Mouse (Mus musculus): Measurements from ENCODE around the gene Gm10491.
"Not testable (repeated sequence)": the region's sequence is repeated elsewhere in the genome, so short reads cannot be mapped to it uniquely, and the experiment has no call there.

Gene Gm10491

DNA sequence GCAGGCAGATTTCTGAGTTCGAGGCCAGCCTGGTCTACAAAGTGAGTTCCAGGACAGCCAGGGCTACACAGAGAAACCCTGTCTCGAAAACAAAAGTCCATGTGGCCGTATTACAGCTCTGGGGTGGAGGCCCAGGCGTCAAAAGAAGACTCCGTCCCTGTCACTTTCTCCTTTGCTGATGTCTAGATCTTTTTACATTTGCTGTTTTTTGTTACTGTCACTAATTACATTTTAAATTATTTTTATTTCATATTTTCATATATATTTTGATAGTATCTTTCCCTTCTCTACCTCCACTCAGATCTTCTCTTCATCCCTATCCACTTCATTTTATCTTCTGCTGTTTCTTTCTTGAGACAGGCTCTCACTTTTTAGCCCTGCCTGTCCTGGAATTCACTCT, at the start of gene Gm10491:
Gene Gm10491 (minus strand): TSS at position 101 of the 400 bp plus-strand sequence.
- no peak for ATAC-seq (ENCODE audit: insufficient number of reproducible peaks, low FRiP score, low TSS enrichment)

DNA sequence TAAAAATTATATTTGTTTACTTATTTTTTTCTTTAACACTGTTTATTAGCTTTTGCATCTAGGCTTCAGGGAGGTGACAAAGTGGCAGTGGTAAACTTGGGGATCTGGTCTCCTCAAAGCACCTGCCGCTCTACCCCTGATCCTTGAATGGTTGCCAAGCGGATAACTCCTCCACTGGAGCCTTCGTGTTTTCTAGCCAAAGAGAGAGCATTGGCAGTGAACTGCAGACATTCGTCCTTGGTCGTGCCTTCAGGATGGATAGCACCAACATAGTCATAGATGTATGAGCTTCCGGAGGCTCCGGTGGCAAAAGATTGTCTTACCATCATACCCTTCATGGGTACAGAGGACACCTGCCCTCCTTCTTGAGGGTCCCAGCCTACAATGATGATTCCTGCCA, 42.5 kb upstream of the Gm10491 start:
- ATAC-seq (ENCODE audit: insufficient number of reproducible peaks, low FRiP score, low TSS enrichment): no peak

DNA sequence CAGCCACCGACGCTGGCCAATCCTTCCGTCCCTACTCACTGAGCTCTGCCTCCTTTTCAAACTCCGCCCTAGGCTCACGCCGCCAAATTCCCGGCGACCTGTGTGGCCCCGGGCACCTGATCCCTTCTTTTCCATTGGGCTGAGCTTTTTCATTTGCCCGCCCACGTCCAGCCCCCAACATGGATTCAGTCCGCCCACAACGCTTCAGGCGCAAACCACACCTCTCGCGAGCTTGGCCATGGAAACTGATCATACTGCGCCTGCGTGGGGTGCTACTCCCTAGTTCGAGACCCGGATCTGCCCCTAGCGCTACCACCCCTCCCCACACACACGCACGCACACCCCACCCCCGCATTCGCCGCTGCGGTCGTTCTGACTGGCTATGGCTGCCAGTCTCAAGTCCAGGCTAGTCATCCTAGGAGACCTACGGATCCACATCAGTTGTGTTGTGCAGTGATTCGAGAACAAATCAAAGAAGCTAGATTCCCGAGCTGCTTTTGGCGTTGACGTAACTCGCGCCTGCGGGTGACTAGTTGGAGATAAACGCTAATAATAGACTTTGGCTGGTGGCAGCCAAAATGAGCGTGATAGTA, 40.4 kb upstream of the Gm10491 start:
- ATAC-seq (ENCODE audit: insufficient number of reproducible peaks, low FRiP score, low TSS enrichment): peak; percentile 97

DNA sequence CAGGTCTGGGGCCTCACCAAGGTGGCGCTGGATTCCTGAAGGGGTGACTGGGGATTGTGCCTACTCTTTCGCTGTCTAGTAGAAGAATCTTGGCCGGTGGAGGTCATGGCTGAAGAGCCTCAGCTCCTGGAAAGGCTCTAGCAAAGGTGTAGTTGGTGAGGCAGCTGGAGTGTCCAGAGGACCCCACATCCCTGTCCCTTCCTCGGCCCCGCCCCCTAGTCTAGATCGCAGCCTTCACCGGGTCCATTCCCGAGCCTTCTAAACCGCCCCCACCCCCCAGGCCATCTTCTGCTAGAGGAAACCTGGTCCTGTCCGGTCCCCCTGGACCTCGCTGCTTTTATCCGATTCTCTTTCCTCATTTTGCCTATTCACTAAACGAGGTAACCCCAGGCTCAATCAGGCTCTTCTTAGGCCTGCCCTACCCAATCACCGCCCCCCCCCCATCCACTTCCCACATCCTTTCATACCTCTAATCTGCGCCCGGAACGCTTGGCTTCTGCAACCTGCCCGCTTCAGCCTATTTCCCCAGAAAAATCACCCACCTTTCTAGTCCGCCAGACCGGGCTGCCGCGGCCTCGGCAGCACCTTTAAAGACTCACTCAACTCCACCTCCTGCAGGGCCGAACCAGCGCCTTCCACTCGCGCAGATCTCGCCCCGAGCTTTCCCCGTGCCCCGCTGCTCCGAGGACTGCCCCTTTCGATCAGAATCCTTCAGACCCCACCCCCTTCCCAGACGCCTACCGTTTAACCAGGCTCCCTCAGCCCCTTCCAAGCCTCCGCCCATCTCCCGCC, 39.7 kb upstream of the Gm10491 start, which contains the start of gene Hdac6:
Gene Hdac6 (minus strand): TSS at position 782 of the 792 bp plus-strand sequence.
- ATAC-seq (ENCODE audit: insufficient number of reproducible peaks, low FRiP score, low TSS enrichment): no peak

DNA sequence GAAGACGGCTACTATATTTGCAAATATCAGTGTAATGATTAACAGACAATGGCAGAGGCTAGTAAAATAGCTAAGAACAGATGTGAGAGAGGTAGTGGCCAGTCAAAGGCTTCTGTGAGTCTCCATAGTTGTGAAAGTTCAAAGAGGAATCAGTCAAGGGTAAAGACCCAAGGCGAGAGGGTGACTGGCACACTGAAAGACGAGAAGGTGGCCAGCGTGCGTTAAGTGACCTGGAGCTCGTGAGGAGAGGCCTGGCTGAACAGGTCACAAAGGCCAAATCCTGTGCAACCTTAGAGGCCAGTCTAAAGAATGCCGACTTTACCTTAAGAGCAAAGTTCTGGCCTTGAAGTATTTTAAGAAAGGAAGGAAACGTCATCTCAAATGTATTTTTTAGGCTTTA, 38.0 kb upstream of the Gm10491 start:
- ATAC-seq (ENCODE audit: insufficient number of reproducible peaks, low FRiP score, low TSS enrichment): no peak

DNA sequence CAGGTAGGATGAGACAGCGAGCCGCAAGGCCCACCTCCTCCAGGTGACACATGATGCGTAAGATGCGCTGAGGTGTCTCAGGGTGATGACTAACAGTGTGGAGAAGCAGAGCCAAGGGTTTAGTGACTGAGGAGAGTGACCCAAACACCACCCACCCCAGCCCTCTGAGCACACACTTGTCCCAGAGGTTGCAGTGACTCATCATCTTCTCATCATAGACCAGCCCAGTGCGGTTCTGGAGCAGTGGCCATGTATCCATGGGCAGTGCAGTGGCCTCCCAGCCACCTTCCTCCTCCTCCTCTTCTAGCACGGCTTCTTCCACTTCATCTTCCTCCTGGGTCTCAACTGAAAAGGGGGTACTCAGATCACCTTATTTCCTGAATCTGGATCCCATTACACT, 30.0 kb upstream of the Gm10491 start:
- ATAC-seq (ENCODE audit: insufficient number of reproducible peaks, low FRiP score, low TSS enrichment): no peak

DNA sequence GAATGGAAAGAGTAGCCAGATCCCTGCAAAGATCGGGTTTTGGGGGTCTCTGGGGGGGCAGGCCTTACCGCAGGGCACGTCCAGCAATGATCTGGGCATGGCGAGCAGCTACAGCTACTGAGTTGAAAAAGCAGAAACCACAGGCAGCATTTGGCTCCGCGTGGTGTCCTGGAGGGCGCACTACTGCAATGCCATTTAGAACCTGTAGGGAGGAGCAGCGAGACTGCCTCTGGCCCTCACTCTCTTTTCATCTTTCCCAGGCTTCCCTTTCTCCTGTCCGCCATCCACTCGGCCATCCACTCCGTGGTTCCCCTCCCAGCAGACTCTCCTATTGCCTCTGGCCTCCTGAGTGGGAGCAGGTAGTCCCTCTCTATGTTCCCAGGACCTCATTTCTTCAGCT, 29.2 kb upstream of the Gm10491 start:
- ATAC-seq (ENCODE audit: insufficient number of reproducible peaks, low FRiP score, low TSS enrichment): no peak

DNA sequence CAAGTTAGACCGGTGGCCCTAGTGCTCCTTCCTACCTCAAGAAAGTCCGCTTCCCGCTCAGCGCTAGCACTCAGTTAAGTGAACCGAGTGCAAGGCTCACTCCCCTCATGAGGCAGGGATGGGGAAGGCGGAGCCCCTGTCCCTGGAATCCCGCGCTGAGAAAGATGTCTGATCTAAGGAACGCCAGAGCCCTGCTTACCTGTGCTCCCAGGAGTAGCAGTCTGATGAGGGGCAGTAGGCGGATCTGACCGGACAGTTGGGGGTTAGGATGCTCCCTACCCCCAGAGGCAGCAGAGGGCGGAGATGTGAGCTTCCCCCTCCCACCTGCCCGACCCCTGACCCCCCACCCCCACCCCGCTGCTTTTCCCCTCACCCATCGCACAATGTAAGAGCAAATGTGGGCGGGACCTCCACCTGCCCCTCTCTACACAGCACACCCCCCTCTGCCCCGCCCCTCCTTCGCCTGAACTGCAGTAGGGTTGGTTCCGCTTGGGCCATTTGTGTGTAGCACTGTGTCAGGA, 20.7 kb upstream of the Gm10491 start, which contains the start of gene Eras:
Gene Eras (minus strand): TSS at position 338 of the 521 bp plus-strand sequence.
- no peak for ATAC-seq (ENCODE audit: insufficient number of reproducible peaks, low FRiP score, low TSS enrichment)

DNA sequence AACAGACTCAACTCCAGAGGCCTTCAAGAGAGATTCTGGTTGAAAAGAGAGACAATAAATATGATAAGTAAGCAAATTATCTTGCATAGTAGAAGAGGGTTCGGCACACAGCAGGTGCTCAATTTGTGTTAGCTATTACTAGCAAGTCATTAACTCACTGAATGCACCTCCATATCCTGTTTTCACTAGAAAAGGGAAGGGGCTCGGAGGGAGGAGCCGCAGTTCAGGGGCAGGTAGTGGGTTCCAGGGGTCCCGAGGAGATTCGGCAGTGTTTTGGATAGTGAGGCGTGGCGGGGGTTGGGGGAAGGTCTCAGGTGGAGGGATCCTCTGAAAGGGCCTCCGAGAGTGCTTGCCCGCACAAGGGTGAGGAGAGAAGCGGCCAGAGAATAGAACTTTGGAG, 19.5 kb upstream of the Gm10491 start:
- no peak for ATAC-seq (ENCODE audit: insufficient number of reproducible peaks, low FRiP score, low TSS enrichment)

DNA sequence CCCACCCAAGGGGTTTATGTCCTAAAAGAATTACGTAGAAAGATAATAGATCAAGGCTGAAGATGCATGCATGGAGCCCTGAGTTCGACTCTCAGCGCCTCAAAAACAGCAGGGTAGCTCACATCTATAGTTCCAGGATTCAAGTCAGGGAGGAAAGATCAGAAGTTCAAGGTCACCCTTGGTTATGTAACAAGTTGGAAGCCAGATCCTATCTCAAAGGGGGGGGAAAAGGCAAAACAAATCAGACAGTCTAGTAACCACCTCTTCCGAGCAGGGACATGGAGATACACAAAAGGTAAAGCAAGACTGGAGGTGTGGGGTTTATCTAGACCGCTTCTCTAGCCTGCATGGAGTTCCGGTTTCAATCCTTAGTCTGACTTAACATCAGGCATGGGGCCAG, 18.6 kb upstream of the Gm10491 start:
- no peak for ATAC-seq (ENCODE audit: insufficient number of reproducible peaks, low FRiP score, low TSS enrichment)

DNA sequence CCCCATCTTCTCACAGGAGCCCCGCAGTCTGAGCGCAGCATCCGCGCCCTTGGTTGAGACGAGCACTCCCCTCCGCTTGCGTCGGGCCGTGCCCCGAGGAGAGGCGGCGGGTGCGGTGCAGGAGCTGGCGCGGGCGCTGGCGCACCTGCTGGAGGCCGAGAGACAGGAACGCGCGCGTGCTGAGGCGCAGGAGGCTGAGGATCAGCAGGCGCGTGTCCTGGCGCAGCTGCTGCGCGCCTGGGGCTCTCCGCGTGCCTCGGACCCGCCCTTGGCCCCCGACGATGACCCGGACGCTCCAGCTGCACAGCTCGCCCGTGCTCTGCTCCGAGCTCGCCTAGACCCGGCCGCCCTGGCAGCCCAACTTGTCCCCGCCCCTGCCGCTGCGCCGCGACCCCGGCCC, 14.4 kb upstream of the Gm10491 start:
- no peak for ATAC-seq (ENCODE audit: insufficient number of reproducible peaks, low FRiP score, low TSS enrichment)

DNA sequence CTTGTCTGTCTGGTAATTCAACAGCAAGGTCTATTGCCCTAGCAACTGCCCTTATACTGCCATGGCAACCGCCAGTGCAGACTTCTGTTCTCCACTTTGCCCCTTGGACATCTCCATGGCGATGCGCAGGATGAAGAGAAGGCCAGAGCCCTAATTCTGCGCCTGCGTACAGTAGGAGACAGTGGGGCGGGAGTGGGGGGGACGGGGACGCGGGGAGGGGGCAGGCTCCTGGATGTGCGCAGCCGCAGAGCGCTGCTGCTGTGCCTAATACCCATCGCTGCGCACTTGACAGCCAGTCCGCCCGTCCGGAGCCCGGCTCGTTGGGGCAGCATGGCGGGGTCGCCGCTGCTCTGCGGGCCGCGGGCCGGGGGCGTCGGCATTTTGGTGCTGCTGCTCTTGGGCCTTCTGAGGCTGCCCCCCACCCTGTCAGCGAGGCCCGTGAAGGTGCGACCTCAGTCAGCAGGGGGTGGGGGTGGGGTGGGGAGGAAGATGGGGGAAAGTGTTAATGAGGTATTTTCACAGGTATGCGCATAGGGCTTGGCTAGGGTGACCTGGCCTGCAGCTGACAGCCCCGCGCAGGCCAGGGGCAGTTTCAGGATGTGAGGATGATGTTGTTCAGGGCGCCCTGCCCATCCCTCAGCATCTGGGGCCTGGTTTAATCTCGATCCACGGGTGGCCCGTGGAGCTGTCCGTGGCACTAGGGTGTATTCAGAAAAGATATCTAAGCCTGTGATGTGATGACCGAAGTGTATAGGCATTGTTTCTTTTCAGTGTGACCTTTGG, 12.2 kb upstream of the Gm10491 start, which contains the start of gene Pcsk1n:
Gene Pcsk1n (plus strand): TSS at position 222 of the 783 bp plus-strand sequence.
- peak; percentile 66 for ATAC-seq (ENCODE audit: insufficient number of reproducible peaks, low FRiP score, low TSS enrichment)

DNA sequence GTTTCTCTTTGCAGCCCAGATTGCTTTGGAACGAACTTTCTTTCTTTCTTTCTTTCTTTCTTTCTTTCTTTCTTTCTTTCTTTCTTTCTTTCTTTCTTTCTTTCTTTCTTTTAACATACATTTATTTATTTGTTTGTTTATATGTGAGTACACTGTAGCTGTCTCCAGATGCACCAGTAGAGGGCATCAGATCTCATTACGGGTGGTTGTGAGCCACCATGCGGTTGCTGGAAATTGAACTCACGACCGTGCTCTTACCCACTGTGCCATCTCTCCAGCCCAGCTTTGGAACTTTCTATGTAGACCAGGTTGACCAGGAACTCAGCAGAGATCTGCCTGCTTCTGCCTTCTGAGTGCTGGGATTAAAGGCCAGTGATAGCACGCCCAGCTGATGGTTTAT, 10.3 kb upstream of the Gm10491 start:
- not testable (repeated sequence) for ATAC-seq (ENCODE audit: insufficient number of reproducible peaks, low FRiP score, low TSS enrichment)

DNA sequence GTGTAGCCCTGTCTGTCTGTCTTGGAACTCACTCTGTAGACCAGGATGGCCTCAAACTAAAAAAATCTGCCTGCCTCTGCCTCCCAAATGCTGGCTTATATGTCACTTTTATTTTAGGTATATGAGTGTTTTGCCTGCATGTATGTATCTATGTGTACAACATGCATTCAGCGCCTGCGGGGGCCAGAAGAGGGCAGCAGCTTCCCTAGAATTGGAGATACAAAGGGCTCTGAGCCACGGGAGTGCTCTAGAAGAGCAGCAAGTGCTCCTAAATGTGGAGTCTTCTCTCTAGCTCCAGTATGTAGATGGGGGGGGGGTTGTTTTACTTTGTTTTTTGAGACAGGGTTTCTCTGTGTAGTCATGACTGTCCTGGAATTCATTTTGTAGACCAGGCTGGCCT, 8.0 kb upstream of the Gm10491 start:
- ATAC-seq (ENCODE audit: insufficient number of reproducible peaks, low FRiP score, low TSS enrichment): not testable (repeated sequence)

DNA sequence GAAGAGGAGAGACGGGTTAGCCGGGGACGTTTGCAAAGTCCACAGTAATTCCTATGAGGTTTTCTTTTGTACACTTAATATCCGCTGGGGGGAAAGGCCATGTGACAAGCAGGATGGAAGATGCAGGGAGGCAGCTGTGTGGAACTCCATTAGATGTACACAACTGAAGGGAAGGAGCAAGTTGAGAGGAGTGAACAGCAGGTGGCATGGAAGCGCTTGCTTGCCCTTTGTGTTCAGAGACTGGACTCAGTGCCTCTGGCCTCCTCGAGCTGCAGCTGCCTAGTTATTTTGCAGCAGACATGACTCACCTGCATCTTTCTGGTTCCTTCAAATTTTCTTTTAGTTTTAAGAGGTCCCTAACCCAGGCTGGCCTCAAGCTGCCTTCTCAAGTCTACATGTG, 2.8 kb upstream of the Gm10491 start:
- ATAC-seq (ENCODE audit: insufficient number of reproducible peaks, low FRiP score, low TSS enrichment): no peak

DNA sequence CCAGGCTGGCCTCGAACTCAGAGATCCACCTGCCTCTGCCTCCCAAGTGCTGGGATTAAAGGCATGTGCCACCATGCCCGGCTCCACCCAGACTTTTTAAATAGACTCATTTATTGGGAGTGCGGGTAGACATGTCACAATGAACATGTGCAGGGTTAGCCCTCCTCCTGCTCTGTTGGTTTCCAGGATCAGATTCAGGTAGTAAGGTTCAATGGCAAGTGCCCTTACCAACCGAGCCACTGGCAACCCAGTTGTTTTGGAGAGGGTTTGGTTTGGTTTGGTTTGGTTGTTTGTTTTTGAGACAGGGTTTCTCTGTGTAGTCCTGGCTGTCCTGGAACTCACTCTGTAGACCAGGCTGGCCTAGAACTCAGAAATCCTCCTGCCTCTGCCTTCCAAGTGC, 1.6 kb upstream of the Gm10491 start, which contains the start of gene Gm10490:
Gene Gm10490 (plus strand): TSS at position 301 of the 400 bp plus-strand sequence.
- not testable (repeated sequence) for ATAC-seq (ENCODE audit: insufficient number of reproducible peaks, low FRiP score, low TSS enrichment)

DNA sequence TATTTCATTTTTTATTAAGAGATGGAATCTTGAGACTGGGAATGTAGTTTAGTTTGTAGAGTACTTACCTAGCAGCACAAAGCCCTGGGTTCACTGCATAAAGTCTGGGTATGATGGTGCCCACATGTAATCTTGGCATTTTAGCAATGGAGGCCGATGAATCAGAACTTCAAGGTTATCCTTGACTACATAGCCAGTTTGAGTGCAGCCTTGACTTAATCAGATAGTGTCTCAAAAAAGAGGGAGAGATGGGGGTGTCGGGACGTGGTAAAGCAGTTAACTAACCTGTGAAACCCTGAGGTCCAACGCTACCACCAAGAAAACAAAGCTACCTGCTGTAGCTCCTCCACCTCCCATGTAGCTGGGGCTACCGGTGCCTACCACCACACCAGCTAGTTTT, 3.2 kb downstream of the Gm10491 start:
- no peak for ATAC-seq (ENCODE audit: insufficient number of reproducible peaks, low FRiP score, low TSS enrichment)

DNA sequence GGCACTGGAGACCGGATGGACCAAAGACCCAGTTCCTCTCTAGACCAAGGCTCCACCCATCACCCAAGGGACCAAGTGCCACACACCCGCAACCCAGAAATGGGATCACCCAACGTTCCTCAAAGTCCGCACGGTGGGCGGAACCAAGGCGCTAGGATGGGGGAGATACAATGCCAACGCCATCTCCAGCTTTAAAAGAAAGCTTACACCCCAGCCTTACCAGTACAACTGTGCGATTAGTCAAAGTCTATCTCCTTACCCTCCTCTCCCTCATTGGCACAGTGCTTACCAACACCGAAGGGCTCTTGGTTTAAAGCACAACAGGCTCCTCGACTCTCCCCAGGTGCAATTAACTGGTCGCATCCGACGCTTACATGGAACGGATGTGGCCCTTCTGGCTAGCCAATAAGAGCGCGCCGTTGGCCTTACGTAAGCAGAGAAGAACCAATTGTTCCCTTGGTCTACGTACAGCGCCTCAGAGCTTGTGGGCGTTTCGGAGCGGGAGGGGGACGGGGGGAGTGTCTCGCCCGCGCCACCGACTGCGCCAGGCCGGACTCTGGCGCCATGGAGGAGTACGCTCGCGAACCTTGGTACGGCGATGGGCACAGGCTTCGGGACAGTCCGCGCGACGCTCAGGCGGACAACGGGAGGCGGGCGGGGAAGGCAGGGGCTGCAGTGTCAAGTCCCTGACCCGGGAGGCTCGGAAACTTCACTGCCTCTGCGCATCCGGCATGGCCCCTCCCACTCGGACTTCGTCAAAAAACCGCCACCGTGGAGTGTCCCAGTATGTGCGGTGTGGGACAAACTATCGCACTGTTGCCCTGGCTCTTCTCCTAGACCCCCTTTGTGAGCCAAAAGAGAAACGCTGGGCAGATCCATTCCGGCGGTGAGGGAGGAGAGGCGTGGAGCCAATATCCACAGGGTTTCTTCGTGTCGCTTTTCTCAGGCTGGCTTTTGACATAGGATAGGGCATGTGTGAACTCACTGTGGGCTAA, 8.5 kb downstream of the Gm10491 start, which contains the start of the genes Pqbp1 and Timm17b:
Gene Pqbp1 (minus strand): TSS at position 390 of the 995 bp plus-strand sequence.
Gene Timm17b (plus strand): TSS at position 478 of the 995 bp plus-strand sequence.
- peak; percentile 99 for ATAC-seq (ENCODE audit: insufficient number of reproducible peaks, low FRiP score, low TSS enrichment)

DNA sequence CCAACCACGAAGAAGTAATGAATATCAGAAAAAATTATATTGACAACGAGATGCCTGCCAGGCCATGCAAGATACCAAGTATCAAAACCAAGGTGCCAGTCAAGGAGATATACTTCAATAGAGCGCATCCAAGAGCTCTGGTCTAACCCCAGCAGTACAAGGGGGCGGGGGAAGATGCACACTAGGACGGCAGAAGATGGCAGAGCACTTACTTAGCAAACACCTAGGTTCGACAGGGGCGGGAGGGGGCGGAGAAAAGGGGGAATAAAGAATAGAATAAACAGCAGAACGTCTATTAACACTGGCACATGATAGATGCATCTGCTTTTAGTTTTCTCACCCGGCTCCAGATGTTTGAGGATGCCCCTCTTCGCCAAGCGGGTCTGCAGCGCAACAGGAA, 9.4 kb downstream of the Gm10491 start:
- ATAC-seq (ENCODE audit: insufficient number of reproducible peaks, low FRiP score, low TSS enrichment): no peak
